Mouse (Mus musculus) liver, adult 2 months (tissue): ENCODE measurements at regions not wholly inside any gene's neighbourhood (a gene's known extent, or its start where the extent isn't known, plus 50 kb on each side); places are given as distances from the start of the nearest gene placed in this dataset.

Experiments
- DNase-seq: peaks from one replicate; pipeline ENCODE4 v3.0.0-alpha.2; 2011; ENCODE audit warnings: low read depth, low spot score; ENCODE audit errors: extremely low read depth
- H3K27ac ChIP-seq: fragments of 200-500 bp; replicated peaks from 2 replicates; pipeline ENCODE4 v1.5.1; 2012; ENCODE audit warnings: low read depth, mild to moderate bottlenecking, control low read depth, inconsistent platforms, low read length; ENCODE audit not compliant: insufficient read depth
- H3K27me3 ChIP-seq: fragments of 200-500 bp; 2 replicates; pipeline ENCODE4 v1.6.1; 2012; ENCODE audit warnings: mild to moderate bottlenecking, moderate library complexity, low read length, inconsistent platforms; ENCODE audit not compliant: control insufficient read depth, insufficient read depth
- H3K36me3 ChIP-seq: fragments of 200-500 bp; 2 replicates; pipeline ENCODE4 v1.6.1; 2012; ENCODE audit warnings: low read length, inconsistent platforms; ENCODE audit not compliant: control insufficient read depth, insufficient read depth
- H3K4me1 ChIP-seq: fragments of 200-500 bp; 2 replicates; pipeline ENCODE4 v1.6.1; 2011; ENCODE audit warnings: low read length; ENCODE audit not compliant: control insufficient read depth, insufficient read depth
- H3K4me3 ChIP-seq: fragments of 200-500 bp; 2 replicates; pipeline ENCODE4 v1.5.1; 2011; ENCODE audit warnings: low read depth, mild to moderate bottlenecking, control low read depth, low read length, moderate library complexity; ENCODE audit not compliant: insufficient read depth
- H3K79me2 ChIP-seq: fragments of 200-500 bp; 2 replicates; pipeline ENCODE4 v1.6.1; 2012; ENCODE audit warnings: inconsistent platforms, mild to moderate bottlenecking, low read length, moderate library complexity; ENCODE audit not compliant: control insufficient read depth, insufficient read depth
- H3K9ac ChIP-seq: fragments of 200-500 bp; 2 replicates; pipeline ENCODE4 v1.6.1; 2012; ENCODE audit warnings: low read depth, mild to moderate bottlenecking, control low read depth, inconsistent platforms, low read length
- CTCF ChIP-seq: fragments of 200-500 bp; IDR thresholded peaks from 2 replicates; pipeline ENCODE4 v1.5.1; 2011; ENCODE audit warnings: low read depth, low read length, control low read depth
- POLR2A ChIP-seq: fragments of 200-500 bp; IDR thresholded peaks from 2 replicates; pipeline ENCODE4 v1.6.1; 2011; ENCODE audit warnings: low read length, control low read depth; ENCODE audit not compliant: insufficient read depth; ENCODE audit errors: extremely low read depth
- WGBS: fragments of 180-500 bp; shearing (Covaris S2); methylation state at CpG from one replicate; pipeline ENCODE4 v1.1.7; 2018; 5-methylcytosine and 5-hydroxymethylcytosine counted together

DNA sequence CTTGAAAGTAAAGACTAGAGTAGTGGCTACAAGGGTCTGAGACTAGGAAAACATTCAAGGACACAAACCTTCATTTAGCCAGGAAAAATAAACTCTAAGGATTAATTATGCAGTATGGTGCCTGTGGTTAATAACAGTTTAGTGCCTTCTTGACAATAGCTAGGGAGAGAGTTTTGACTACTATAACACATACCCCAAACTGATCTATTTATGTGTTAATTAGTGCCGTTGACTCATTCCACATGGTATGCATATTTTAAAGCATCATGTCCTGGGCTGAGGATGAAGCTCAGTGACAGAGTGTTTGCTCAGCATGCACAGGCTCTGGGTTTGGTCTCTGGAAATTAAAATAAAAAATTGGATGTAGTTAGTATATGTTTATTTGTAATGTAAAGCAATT, 399.8 kb downstream of the Cdk5rap2 start:
- no peaks in the 10 kb centered on the region for H3K27me3 ChIP-seq
- no peak for DNase-seq
- no peaks in the 10 kb centered on the region for H3K36me3 ChIP-seq
- TF ChIP-seq POLR2A (no peak), CTCF (no peak)
- 82% methylated on average over 1 of the region's 1 CpGs for WGBS
- H3K27ac ChIP-seq, result no peak overlapping the region
- H3K79me2 ChIP-seq, result no peaks in the 10 kb centered on the region
- no peaks in the 10 kb centered on the region for H3K4me1 ChIP-seq
- no peak overlapping the region for H3K9ac ChIP-seq
- H3K4me3 ChIP-seq, result no peak overlapping the region

DNA sequence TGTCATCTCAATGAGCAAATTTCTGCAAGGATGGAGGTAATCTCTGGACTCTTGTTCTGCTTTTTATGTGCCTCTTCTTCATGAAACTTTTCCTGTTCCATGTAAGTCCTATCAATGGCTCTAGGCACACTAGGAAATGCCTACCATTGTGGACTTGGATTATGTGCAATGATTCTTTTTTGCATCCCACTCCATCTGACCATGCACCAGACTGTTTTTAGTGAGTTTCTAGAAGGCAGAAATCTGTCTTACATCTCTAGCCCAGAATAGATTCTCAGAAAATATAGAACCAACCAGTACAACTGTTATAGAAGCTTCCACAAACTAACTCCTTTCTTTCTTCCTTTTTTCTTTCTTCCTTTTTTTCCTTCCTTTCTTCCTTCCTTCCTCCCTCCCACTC, 405.3 kb downstream of the Cdk5rap2 start:
- H3K79me2 ChIP-seq, result no peaks in the 10 kb centered on the region

DNA sequence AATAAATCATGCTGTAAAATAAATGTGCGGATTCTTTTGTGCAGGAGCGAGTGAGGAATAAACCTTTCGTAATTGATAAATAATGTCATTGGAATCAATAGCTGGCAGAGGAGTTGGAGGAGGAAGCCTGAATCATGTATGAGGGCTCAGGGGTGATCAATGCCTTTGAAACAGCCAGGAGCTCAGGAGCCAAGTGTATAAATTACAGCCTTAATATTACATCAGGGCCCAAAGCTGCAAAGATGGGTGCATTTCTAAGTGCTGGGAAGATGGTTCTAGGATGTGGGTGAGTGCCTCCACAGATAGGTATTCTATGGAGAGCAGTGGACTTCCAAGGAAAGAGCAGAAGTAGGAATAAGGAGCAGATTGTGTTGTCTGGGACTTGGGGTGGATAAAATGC, 417.0 kb downstream of the Cdk5rap2 start:
- TF ChIP-seq POLR2A (no peak), CTCF (no peak)
- Histone ChIP-seq H3K9ac (no peak overlapping the region), H3K27me3 (no peaks in the 10 kb centered on the region), H3K4me3 (no peak overlapping the region), H3K36me3 (no peaks in the 10 kb centered on the region), H3K4me1 (no peaks in the 10 kb centered on the region), H3K27ac (no peak overlapping the region), H3K79me2 (no peaks in the 10 kb centered on the region)
- 68% methylated on average over 3 of the region's 3 CpGs for WGBS
- DNase-seq, result peak; percentile 38

More for the DNA sequence above, 405.3 kb downstream of the Cdk5rap2 start:
- H3K4me3 ChIP-seq, result no peak overlapping the region
- no peaks in the 10 kb centered on the region for H3K36me3 ChIP-seq
- H3K4me1 ChIP-seq, result no peaks in the 10 kb centered on the region
- no peak for DNase-seq
- H3K27ac ChIP-seq, result no peak overlapping the region
- H3K27me3 ChIP-seq, result no peaks in the 10 kb centered on the region
- no peak for TF ChIP-seq POLR2A
- TF ChIP-seq CTCF, result no peak
- no peak overlapping the region for H3K9ac ChIP-seq

DNA sequence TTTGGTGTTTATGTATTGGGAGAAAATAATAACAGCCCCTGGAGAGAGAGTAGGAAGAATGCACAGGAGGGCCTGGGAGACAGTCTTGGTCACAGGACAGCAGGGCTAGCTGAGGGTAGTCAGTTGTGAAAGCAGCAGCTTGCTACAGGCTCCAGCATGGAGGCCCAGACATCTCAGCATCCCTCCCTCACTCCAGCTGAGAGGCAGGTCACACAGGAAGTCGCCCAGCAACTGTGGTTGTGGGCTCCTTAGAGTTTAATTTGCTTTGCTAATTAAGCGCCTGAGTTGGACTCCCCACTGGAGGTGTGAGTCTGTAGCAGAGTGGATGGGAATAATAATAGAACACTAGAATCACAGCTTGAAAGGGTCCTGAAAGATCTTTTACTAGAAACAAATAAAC, 436.0 kb downstream of the Cdk5rap2 start:
- no peaks in the 10 kb centered on the region for H3K79me2 ChIP-seq
- no peak for TF ChIP-seq CTCF
- H3K4me1 ChIP-seq, result no peaks in the 10 kb centered on the region
- H3K9ac ChIP-seq, result no peak overlapping the region
- no peaks in the 10 kb centered on the region; the same call in 1 of the 2 replicates for H3K27me3 ChIP-seq
- WGBS, result 34% methylated on average over 2 of the region's 2 CpGs
- no peaks in the 10 kb centered on the region for H3K36me3 ChIP-seq
- no peak overlapping the region for H3K27ac ChIP-seq
- no peak for DNase-seq
- no peak overlapping the region for H3K4me3 ChIP-seq

DNA sequence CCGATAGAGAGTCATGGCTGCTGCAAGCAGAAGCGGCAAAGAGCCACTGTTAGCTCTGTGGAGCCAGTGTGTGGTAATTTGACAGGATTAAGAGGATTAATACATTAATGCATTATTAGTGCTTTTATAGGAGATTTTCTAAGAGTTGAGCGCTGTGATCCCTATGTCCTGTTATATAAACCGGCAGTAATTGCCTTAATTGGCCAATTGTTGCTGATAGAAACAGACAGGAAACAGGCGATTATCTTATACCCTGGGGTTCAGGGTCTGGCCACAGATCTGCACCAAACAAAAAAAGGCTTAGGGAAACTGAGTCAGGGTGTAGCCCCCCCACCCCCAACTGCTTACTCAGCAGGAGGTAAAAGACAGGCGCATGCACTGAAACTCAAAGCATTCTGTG, 436.7 kb downstream of the Cdk5rap2 start:
- no peaks in the 10 kb centered on the region for H3K36me3 ChIP-seq
- no peak overlapping the region for H3K4me3 ChIP-seq
- H3K4me1 ChIP-seq, result no peaks in the 10 kb centered on the region
- DNase-seq, result no peak
- no peak overlapping the region for H3K27ac ChIP-seq
- WGBS, result 71% methylated on average over 6 of the region's 6 CpGs
- H3K27me3 ChIP-seq, result no peaks in the 10 kb centered on the region; the same call in 1 of the 2 replicates
- no peak overlapping the region for H3K9ac ChIP-seq
- no peaks in the 10 kb centered on the region for H3K79me2 ChIP-seq
- TF ChIP-seq POLR2A (no peak), CTCF (no peak)

DNA sequence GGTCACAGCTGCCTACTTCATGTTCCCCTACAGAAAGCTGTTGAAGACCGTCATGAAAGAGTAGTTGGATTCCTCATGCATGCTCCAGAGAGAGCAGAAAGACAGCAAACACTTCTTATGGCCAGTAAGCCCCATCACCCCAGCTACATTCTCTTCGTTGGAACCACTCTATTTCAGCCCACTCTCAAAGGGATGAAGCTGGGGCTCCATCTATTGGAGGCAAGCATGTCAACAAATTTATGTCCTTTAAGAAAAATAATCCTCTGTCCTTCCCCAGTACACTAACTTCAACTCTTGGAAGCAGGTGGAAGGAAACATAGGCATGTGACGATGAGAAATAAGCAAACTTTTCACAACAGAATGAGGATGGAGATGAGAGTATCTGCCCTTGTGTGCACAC, 438.5 kb downstream of the Cdk5rap2 start:
- H3K9ac ChIP-seq, result no peak overlapping the region
- TF ChIP-seq POLR2A, result no peak
- TF ChIP-seq CTCF, result no peak
- no peaks in the 10 kb centered on the region for H3K36me3 ChIP-seq
- DNase-seq, result no peak
- H3K27ac ChIP-seq, result no peak overlapping the region
- no peaks in the 10 kb centered on the region for H3K4me1 ChIP-seq
- no peak overlapping the region for H3K4me3 ChIP-seq
- H3K79me2 ChIP-seq, result no peaks in the 10 kb centered on the region
- 77% methylated on average over 3 of the region's 3 CpGs for WGBS
- no peaks in the 10 kb centered on the region; the same call in 1 of the 2 replicates for H3K27me3 ChIP-seq
